Mouse (Mus musculus) forebrain, embryonic 14.5 days (tissue): ENCODE measurements at regions not wholly inside any gene's neighbourhood (a gene's known extent, or its start where the extent isn't known, plus 50 kb on each side); places are given as distances from the start of the nearest gene placed in this dataset.

Experiments
- ATAC-seq: fragments of 200-750 bp; cut with Nextera tagmentation; 2 replicates; pipeline ENCODE4 v1.8.0; 2017; ENCODE audit warnings: mild to moderate bottlenecking, moderate library complexity
- DNase-seq: peaks from one replicate; pipeline ENCODE4 v3.0.0-alpha.2; 2015; ENCODE audit warnings: low spot score
- H3K27ac ChIP-seq: fragments of 300-500 bp; sonication (generic); 2 replicates; pipeline ENCODE4 v1.5.1; 2014; ENCODE audit warnings: low read depth, mild to moderate bottlenecking, control low read depth, low read length, moderate library complexity
- H3K27me3 ChIP-seq: fragments of 300-500 bp; sonication (generic); replicated peaks from 2 replicates; pipeline ENCODE4 v1.6.1; 2014; ENCODE audit warnings: low read length, control low read depth, mixed read lengths; ENCODE audit not compliant: control insufficient read depth, insufficient read depth
- H3K36me3 ChIP-seq: fragments of 300-500 bp; sonication (generic); 2 replicates; pipeline ENCODE4 v1.6.1; 2014; ENCODE audit warnings: low read length, control low read depth; ENCODE audit not compliant: control insufficient read depth, insufficient read depth
- H3K4me1 ChIP-seq: fragments of 300-500 bp; sonication (generic); 2 replicates; pipeline ENCODE4 v1.6.1; 2014; ENCODE audit warnings: antibody characterized with exemption, low read length, control low read depth; ENCODE audit not compliant: control insufficient read depth, insufficient read depth
- H3K4me2 ChIP-seq: fragments of 300-500 bp; sonication (generic); 2 replicates; pipeline ENCODE4 v1.6.1; 2014; ENCODE audit warnings: mild to moderate bottlenecking, control low read depth, low read length
- H3K4me3 ChIP-seq: fragments of 300-500 bp; sonication (generic); 2 replicates; pipeline ENCODE4 v1.5.1; 2014; ENCODE audit warnings: low read depth, low read length, control low read depth
- H3K9ac ChIP-seq: fragments of 300-500 bp; sonication (generic); 2 replicates; pipeline ENCODE4 v1.6.1; 2014; ENCODE audit warnings: mild to moderate bottlenecking, low read length, control low read depth, moderate library complexity
- H3K9me3 ChIP-seq: fragments of 300-500 bp; sonication (generic); replicated peaks from 2 replicates; pipeline ENCODE4 v1.6.1; 2016; ENCODE audit warnings: low read length, control low read depth, mixed read lengths; ENCODE audit not compliant: control insufficient read depth
- WGBS: fragments of 180-500 bp; shearing (Covaris S2); extraction: QIAGEN DNeasy Blood & Tissue Kit; methylation state at CpG from one replicate; pipeline ENCODE4 v1.1.7; 2014; 5-methylcytosine and 5-hydroxymethylcytosine counted together

GRCm38 (mm10) chr4:39508866-39509265, 58.8 kb downstream of the 1700009N14Rik start:
- 93% methylated on average over 6 of the region's 6 CpGs for WGBS
- ATAC-seq: no peak

GRCm38 (mm10) chr4:39527492-39527891, 77.4 kb downstream of the 1700009N14Rik start:
- H3K4me3 ChIP-seq: no peak overlapping the region
- 36% methylated on average over 2 of the region's 2 CpGs for WGBS
- no peaks in the 10 kb centered on the region for H3K4me1 ChIP-seq
- no peaks in the 10 kb centered on the region for H3K36me3 ChIP-seq
- H3K9ac ChIP-seq: no peak overlapping the region
- peak; percentile 39 for DNase-seq
- H3K9me3 ChIP-seq: no peaks in the 10 kb centered on the region
- no peak overlapping the region for H3K27ac ChIP-seq
- H3K27me3 ChIP-seq: no peaks in the 10 kb centered on the region
- ATAC-seq: no peak
- H3K4me2 ChIP-seq: no peak overlapping the region

More at GRCm38 (mm10) chr4:39508866-39509265, 58.8 kb downstream of the 1700009N14Rik start:
- H3K27me3 ChIP-seq: no peaks in the 10 kb centered on the region
- no peaks in the 10 kb centered on the region for H3K4me1 ChIP-seq
- no peak overlapping the region for H3K27ac ChIP-seq
- no peak overlapping the region for H3K4me2 ChIP-seq
- H3K36me3 ChIP-seq: no peaks in the 10 kb centered on the region
- DNase-seq: no peak
- no peak overlapping the region for H3K9ac ChIP-seq
- no peak overlapping the region for H3K4me3 ChIP-seq
- no peaks in the 10 kb centered on the region for H3K9me3 ChIP-seq

DNA sequence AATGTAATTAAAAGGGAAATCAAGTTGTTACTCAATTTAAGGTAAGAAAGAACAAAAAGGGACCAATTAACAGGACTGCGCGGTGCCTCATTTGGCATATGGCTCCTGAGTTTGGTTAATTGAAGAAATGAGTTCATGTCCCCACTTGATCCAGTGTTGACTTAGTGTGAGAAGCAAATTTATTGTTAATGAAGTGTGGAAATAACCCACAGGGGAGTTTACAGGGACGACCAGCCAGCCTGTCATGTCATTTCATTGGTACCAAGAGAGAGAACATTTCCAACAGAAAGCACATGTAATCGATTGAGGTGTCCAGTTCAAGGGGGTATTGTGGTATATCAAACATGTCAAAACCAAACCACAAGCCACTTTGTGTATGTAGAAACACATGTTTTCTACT, 78.6 kb downstream of the 1700009N14Rik start:
- Histone ChIP-seq H3K4me3 (no peak overlapping the region), H3K9me3 (no peaks in the 10 kb centered on the region), H3K4me1 (no peaks in the 10 kb centered on the region), H3K36me3 (no peaks in the 10 kb centered on the region), H3K27ac (no peak overlapping the region), H3K9ac (no peak overlapping the region), H3K4me2 (no peak overlapping the region), H3K27me3 (no peaks in the 10 kb centered on the region)
- peak; percentile 36 for DNase-seq
- 0 out of 2 replicates have a peak, but pooled peaks have one; percentile 44 for ATAC-seq
- 47% methylated on average over 4 of the region's 4 CpGs for WGBS

DNA sequence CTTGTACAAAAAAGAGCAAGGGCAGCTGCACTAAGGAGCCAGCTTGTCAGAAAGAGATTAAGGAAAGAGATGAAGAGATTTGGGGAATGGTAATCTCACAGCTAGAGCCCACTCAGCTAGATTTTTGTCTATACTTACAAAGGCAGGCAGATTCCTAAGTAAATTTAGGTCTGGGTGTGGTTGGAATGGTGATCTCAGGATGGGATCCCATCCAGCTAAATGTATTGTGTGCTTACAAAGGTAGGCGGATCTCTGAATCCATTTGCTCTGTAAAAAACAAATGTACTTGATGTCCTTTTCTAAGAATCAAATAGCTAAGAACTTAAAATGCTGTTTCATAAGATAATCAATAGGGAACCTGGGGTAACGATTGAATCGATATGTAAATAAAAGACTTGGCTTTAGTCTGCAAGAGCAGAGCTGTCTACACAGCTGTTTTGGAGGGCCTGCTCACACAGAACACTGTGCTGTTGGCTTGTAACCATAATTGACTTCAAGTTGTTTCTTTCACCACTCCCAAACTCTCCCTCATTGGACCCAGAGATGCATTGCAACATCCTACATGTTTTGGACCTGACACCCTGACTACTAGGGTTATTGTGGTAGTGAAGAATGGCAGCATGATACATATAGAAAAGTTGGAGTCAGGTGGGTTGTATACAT, 106.1 kb downstream of the 1700009N14Rik start:
- H3K4me1 ChIP-seq: no peaks in the 10 kb centered on the region
- no peaks in the 10 kb centered on the region for H3K9me3 ChIP-seq
- no peaks in the 10 kb centered on the region for H3K36me3 ChIP-seq
- no peak overlapping the region for H3K27ac ChIP-seq
- H3K27me3 ChIP-seq: no peaks in the 10 kb centered on the region
- 87% methylated on average over 3 of the region's 3 CpGs for WGBS
- no peak overlapping the region for H3K4me2 ChIP-seq
- no peak for DNase-seq
- no peak overlapping the region for H3K4me3 ChIP-seq
- H3K9ac ChIP-seq: no peak overlapping the region
- ATAC-seq: no peak

DNA sequence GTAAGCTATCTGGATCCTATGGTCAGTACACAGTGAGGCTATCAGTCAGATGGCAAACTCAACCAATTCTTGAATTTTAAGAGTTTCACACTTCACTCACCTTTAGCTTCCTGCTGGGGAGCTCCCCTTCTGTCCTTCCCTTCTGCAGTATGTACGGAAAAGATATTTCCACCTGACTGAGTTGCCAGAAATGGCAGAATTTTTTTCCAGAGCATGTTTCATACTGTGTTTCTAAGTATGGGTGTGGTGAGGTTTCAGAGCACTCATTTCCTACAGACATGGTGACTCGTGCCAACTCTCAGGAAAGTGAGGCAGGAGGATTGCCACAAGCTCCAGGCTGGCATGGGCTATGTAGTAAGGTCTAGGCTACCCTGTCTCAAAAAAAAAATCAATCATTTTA, 147.3 kb downstream of the 1700009N14Rik start:
- DNase-seq (no peak), ATAC-seq (no peak)
- Histone ChIP-seq H3K9me3 (no peaks in the 10 kb centered on the region), H3K36me3 (no peaks in the 10 kb centered on the region), H3K9ac (no peak overlapping the region), H3K27me3 (no peaks in the 10 kb centered on the region), H3K4me1 (no peaks in the 10 kb centered on the region), H3K4me2 (no peak overlapping the region), H3K4me3 (no peak overlapping the region), H3K27ac (no peak overlapping the region)
- whole genome bisulfite sequencing: 73% methylated on average over 2 of the region's 2 CpGs

GRCm38 (mm10) chr4:39605046-39605445, 155.0 kb downstream of the 1700009N14Rik start:
- Histone ChIP-seq H3K27me3 (no peaks in the 10 kb centered on the region), H3K9ac (no peak overlapping the region), H3K4me2 (no peak overlapping the region), H3K4me3 (no peak overlapping the region), H3K4me1 (no peaks in the 10 kb centered on the region), H3K27ac (no peak overlapping the region), H3K36me3 (no peaks in the 10 kb centered on the region), H3K9me3 (no peaks in the 10 kb centered on the region)
- DNase-seq (no peak), ATAC-seq (no peak)
- WGBS: 84% methylated on average over 5 of the region's 5 CpGs

DNA sequence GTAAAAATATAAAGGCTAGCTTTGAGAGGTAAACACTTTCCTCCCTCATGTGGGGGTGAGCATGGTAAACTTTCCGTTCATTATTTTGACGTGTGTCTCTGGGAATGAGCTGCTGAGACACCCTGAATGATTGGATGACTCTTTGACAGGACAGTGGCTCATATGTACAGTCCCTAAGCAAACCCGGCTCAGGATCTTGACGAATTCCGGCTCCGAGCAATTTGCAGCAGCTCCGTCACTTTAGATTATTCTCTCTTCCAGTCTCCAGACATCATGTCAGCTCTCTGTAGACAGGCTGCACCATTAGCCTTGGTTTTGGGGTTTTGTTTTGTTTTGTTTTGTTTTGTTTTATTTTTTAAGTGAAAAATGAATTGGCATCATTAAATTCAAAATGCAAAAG, 194.0 kb downstream of the 1700009N14Rik start:
- H3K4me3 ChIP-seq: no peak overlapping the region
- no peak overlapping the region for H3K4me2 ChIP-seq
- H3K27me3 ChIP-seq: no peaks in the 10 kb centered on the region
- 85% methylated on average over 7 of the region's 7 CpGs for WGBS
- DNase-seq (no peak), ATAC-seq (no peak)
- H3K9ac ChIP-seq: no peak overlapping the region
- no peak overlapping the region for H3K27ac ChIP-seq
- H3K36me3 ChIP-seq: no peaks in the 10 kb centered on the region
- H3K9me3 ChIP-seq: no peaks in the 10 kb centered on the region
- no peaks in the 10 kb centered on the region for H3K4me1 ChIP-seq

DNA sequence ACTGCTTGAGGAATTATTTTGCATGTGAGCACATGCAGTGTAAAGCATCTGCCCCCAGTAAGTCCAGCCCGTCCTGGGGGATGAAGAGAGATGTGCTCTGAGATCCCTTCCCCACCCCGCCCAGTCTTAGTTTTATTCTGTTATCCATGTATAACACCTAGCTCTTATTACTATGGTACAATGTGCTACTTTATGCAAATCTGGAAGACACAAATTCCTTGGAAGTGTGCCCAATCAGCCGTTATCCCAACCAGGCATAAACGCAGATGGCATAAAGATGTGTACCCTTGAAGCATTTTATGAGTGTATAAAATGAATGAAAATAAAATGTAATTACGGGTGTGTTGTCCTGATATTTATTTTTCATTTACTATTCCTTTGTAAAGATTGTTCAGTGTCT, 194.8 kb downstream of the 1700009N14Rik start:
- 63% methylated on average over 5 of the region's 5 CpGs for WGBS

DNA sequence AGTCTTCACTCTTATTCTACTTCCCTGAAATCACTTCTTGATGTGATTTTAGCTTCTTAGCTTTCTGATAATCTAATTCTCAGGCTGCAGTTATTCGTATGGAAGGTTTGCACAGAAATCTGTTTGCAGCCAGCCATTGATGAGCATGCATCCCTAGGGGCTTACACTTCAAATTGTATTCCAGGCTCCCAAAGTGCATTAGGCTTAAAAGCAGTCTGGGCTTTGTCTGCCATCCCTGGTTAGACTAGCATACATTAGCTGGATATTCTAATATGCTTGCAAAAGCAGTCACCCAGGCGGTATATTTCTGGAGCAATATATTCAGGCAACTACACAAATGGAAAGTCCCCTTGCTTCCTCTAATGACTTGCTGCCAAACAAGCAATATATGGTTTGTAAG, 210.4 kb downstream of the 1700009N14Rik start:
- H3K27me3 ChIP-seq: no peaks in the 10 kb centered on the region
- H3K4me1 ChIP-seq: no peaks in the 10 kb centered on the region
- no peak overlapping the region for H3K4me2 ChIP-seq
- no peak overlapping the region for H3K27ac ChIP-seq
- no peak overlapping the region for H3K9ac ChIP-seq
- 80% methylated on average over 2 of the region's 2 CpGs for WGBS
- H3K9me3 ChIP-seq: no peaks in the 10 kb centered on the region
- no peak overlapping the region for H3K4me3 ChIP-seq
- no peak for ATAC-seq
- no peaks in the 10 kb centered on the region for H3K36me3 ChIP-seq
- DNase-seq: peak; percentile 18

More for the DNA sequence above, 194.8 kb downstream of the 1700009N14Rik start:
- H3K9me3 ChIP-seq: no peaks in the 10 kb centered on the region
- no peak overlapping the region for H3K4me2 ChIP-seq
- H3K9ac ChIP-seq: no peak overlapping the region
- no peaks in the 10 kb centered on the region for H3K4me1 ChIP-seq
- H3K4me3 ChIP-seq: no peak overlapping the region
- DNase-seq: peak; percentile 72
- H3K27me3 ChIP-seq: no peaks in the 10 kb centered on the region
- ATAC-seq: peak; percentile 80
- no peak overlapping the region for H3K27ac ChIP-seq
- H3K36me3 ChIP-seq: no peaks in the 10 kb centered on the region
